Mouse (Mus musculus) frontal cortex, adult 2 months (tissue): ENCODE measurements around the gene Aven. TPM values are rescaled to one million over a fixed set of nuclear protein-coding genes. Genes with fewer than 3 reads are reported as not detected.
A peak's percentile ranks its signal among the peaks of the same experiment; 100 is the strongest.

Experiments used
- DNase-seq, 2 experiments: peaks; one replicate each; pipeline ENCODE4 v3.0.0; 2022; ENCODE audit warnings: low spot score in 1 of 2; ENCODE audit errors: extremely low spot score in 1 of 2
- polyA plus RNA-seq: library from polyadenylated mRNA; depleted of rRNA; stranded (reverse); fragments of >200 nt; gene quantifications from 2 replicates; pipeline ENCODE4 v1.2.3, GENCODE M21; 2012

The Aven gene
- polyA plus RNA-seq, 1 experiment, result 8.7 TPM

DNA sequence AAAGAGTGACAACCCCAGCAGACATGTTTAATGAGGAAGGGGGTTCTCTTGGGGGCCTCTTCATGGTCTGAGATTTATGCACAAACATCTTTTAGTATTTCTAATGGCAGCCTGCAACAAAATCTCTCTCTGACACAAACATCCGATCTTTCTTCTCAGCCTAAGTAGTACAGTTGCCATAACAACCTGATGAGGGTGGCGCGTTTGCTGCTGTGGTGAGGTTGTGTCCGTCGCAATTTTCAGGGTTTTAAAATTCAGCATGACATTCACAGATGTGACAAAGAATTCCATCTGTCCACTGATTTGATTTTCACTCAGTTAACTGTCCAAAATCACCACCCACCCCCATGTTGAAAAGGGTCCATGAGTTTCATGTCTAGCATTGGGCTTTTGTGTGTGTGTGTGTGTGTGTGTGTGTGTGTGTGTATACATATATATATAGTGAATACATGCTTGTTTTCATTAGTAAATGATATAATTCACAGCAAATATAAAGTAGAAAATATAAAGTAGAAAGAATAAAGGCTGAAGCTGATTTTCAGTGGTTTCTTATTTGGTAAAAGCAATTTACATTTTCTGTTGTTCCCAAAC lies 49.0 kb downstream of the Aven start:
- DNase-seq, result peak; percentile 10 to 58

GRCm38 (mm10) chr2:112556527-112556926 lies 63.8 kb downstream of the Aven start:
- DNase-seq, result no peak

GRCm38 (mm10) chr2:112557453-112557852 lies 64.7 kb downstream of the Aven start:
- no peak for DNase-seq

DNA sequence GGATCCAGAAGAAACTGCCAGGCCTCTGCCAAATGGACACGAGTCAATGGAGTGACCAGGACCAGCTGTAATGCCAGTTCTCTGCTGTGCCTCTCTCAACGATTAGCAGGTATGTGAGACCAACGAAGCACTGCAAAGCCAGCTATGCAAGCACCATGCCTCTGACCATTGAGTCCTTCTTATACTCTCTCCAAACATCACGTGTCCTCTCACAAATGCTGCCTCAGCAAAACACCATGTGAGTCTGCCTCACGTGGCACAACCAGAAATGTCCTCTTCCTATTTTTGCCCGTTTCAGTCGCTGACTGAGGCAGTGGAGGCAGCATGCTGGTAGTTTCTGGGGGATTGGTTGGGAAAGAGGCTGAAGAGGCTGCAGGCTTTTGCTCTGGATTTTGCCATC lies 68.8 kb downstream of the Aven start:
- DNase-seq, result no peak

DNA sequence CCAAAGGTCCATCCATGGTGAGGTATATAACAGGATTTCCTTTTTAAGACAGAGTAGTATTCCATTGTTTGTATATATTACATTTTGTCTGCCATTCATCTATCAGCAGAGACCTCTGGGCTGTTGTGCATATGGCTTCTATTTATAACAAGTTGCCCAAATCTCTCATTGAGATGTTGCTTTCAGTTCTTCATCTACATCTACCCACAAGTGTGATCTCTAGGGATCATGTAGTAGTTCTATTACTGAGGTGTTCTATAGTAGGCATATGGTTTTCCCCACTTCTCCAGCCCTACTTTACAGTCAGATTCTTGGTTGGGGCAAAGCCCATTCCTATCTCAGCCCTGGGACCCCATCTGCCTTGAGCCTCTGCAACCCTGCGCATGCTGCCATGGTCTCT lies 72.3 kb downstream of the Aven start:
- DNase-seq, result no peak

GRCm38 (mm10) chr2:112566290-112567085 lies 73.7 kb downstream of the Aven start:
- DNase-seq, result no peak

GRCm38 (mm10) chr2:112567786-112568185 lies 75.0 kb downstream of the Aven start:
- DNase-seq, result no peak

GRCm38 (mm10) chr2:112590985-112591384 lies 98.2 kb downstream of the Aven start:
- DNase-seq, result peak in 1 of 2 experiments; percentile 28

DNA sequence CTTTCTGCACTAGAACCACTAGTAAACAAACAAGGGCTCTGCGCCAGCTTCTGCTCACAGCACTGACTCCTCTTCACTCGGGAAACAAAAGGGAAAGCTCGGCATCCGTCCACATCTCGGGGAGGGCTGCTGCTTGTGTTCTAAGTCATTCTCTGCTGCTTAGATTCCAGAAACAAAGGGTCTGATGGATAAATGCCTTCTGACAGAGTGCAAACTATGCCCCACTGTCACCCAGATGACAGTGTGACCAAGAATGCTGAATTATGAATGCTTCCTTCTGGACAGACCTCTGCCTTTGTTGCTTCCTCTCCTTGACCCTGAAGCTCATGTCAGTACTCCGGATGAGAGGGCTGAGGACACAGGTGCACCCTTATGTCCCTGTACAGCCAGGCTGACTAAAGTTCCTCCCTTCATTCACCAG lies 98.7 kb downstream of the Aven start:
- DNase-seq, result peak in 1 of 2 experiments; percentile 66

GRCm38 (mm10) chr2:112593322-112593721 lies 100.6 kb downstream of the Aven start:
- no peak for DNase-seq

DNA sequence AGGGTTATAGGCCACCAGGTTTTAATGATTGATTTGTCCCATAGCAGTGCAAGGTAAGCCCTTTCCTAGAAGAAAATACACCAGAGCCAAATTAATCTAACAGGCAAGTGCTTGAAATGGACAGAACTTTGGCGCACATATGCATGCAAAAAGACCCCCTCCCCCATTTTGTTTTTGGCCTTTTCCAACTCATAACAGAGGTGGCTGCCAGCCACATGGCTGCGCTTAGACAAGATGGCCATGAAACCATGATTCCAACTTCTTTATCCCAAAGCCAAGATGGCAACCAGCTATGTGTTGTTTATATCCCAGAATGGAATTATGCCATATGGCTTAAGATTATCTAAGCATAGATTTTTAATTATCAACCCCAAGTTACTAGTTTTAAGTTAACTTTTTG lies 101.0 kb downstream of the Aven start:
- DNase-seq, result no peak

GRCm38 (mm10) chr2:112595807-112596206 lies 103.0 kb downstream of the Aven start:
- DNase-seq, result no peak

DNA sequence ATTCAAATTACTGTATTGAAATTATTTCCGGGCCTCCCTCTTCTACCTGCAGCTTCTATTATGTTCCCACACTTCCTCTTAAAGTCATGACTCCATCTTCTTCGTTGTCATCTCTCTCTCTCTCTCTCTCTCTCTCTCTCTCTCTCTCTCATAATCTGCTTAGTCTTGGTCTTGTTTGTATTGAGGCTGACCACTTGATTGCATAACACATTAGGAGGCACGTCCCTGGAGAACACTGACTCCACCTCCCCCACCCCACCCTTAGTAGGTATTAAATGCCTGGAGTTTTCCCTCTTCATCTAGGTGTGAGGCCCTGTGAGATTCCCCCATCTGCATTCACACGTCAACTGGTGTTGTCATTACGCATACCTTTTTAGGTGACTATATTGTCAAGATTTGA lies 103.7 kb downstream of the Aven start:
- DNase-seq, result no peak

- no peak for DNase-seq
Measured at GRCm38 (mm10) chr2:112597064-112597463, 104.3 kb downstream of the Aven start.

DNA sequence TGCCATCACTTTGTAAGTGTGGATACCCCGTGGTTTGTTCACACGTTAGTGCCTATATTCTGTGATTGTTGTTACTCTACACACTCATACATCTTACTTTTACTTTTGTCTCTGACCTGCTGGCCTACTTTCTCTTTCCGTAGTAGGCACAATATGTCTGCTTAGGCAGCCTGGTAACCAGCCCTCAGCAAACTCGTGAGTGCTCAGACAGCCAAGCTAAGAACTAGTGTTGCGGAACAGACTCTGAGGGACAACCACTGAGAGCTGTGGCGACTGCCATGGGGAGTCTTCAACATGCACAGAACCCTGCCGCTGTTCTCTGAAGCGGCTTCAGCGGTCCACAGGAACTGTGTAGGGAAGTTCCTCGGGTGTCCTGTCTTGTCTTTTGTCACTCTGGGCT lies 107.5 kb downstream of the Aven start:
- DNase-seq, result no peak

DNA sequence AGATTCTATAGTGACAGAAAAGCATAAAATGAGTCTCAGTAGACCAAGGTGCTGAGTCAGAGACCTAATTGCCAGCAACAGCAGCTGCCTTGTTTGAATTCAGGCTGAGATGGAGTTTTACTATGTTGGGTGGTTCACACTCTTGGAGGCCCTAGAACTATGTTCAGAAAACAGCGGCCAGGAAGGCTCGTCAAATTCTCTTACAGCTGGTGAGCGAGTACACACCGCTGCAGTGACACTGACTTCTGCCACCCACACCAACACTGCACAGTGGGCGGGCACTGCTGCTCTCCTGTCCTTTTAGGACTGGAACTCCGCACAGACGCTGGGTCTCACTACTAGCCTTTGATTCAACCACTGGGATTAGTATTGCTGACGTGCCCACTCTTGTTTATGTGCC lies 109.7 kb downstream of the Aven start:
- peak in 1 of 2 experiments; percentile 31 for DNase-seq

GRCm38 (mm10) chr2:112606536-112606935 lies 113.8 kb downstream of the Aven start:
- peak in 1 of 2 experiments; percentile 7 for DNase-seq

DNA sequence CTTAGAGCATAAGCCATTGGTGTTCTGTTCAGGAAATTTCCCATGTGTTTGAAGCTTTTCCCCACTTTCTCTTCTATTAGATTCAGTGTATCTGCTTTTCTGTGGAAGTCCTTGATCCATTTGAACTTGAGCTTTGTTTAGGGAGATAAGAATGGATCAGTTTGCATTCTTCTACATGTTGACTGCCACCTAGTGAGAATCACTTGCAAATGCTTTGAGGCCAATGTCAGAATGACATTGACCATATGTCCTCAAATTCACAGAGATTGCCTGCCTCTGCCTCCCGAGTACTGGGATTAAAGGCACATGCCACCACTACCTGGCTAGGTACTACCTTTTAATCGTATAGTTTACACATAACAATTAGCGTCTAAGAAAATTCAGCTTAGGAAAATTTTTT lies 119.9 kb downstream of the Aven start:
- DNase-seq, result no peak

- DNase-seq, result no peak
Measured at GRCm38 (mm10) chr2:112614375-112614774, 121.6 kb downstream of the Aven start.

- DNase-seq, result no peak
Measured at GRCm38 (mm10) chr2:112617206-112617605, 124.4 kb downstream of the Aven start.

DNA sequence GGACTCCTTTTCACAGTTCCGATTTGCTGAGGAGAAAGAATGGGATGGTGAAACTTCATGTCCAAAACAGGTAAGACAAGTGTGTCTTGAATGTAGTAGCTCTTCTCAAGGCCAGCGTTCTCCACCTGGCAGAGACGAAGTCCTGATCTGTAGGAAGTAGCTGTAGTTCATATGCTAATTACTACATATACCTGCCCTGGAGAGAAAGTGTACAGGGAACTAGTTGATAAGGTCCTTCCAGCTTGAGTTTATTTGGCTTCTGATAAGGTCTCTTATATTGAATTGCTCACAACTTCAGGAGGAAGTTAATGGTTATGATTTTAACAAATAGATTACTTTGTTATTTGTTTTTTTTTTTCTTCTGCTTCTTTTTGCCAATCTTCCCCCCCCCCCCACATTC lies 132.4 kb downstream of the Aven start:
- DNase-seq, result no peak

DNA sequence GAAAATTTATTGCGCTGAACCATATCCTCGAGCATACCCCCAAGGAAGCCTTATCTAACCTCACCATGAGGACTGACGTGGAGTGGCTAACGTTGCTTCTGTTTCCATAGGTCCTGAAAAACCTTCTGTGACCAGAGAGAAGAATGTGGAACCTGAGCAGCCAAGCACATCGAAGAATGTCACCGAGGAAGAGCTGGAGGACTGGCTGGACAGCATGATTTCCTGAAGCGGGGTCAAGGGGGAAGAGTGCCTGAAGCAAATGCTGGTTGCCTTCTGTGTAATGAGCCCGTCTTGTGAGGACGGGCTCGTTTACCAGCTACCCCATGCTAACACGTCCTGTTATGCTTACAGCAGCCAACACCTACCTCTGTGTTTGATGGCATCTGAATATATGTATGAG lies 137.9 kb downstream of the Aven start:
- DNase-seq, result no peak
